Mouse (Mus musculus): ENCODE results near the gene Gadd45g. TPM values are rescaled to one million over a fixed set of nuclear protein-coding genes. Genes with fewer than 3 reads are reported as not detected.

Gene Gadd45g
- not detected for polyA plus RNA-seq (2014; fragmentation: Illumina TruSeq; extraction: RNeasy Lipid Tissue Mini Kit (QIAGEN cat#74804); ENCODE audit: low read depth, low replicate concordance)

GRCm38 (mm10) chr13:51846301-51846867, at the start of gene Gadd45g:
TSS of gene Gadd45g (plus strand) at chr13:51846678.

Other genes starting within 250 kb of the Gadd45g start
- 189 TPM for gene Cks2, start 201.4 kb upstream of the Gadd45g start, polyA plus RNA-seq (2014; fragmentation: Illumina TruSeq; extraction: RNeasy Lipid Tissue Mini Kit (QIAGEN cat#74804); ENCODE audit: low read depth, low replicate concordance)
- 12.2 TPM for gene Secisbp2, start 195.0 kb upstream of the Gadd45g start, polyA plus RNA-seq (2014; fragmentation: Illumina TruSeq; extraction: RNeasy Lipid Tissue Mini Kit (QIAGEN cat#74804); ENCODE audit: low read depth, low replicate concordance)
- 20.1 TPM for gene Sema4d, start 52.9 kb upstream of the Gadd45g start, polyA plus RNA-seq (2014; fragmentation: Illumina TruSeq; extraction: RNeasy Lipid Tissue Mini Kit (QIAGEN cat#74804); ENCODE audit: low read depth, low replicate concordance)

Data from kidney, adult 10 weeks (tissue).